Mouse (Mus musculus) CH12.LX (cell line): ENCODE measurements around the gene Snx30.

Experiments used
- CHD2 ChIP-seq: IDR thresholded peaks from 2 replicates; pipeline ENCODE4 v1.6.1; 2011; ENCODE audit warnings: low read length, improper control_type of control experiment
- CTCF ChIP-seq, 2 experiments: IDR thresholded peaks in 1 of 2; conservative IDR thresholded peaks in 1 of 2; 2 replicates each; pipeline ENCODE4 v1.5.1; 2011 to 2012; ENCODE audit warnings: low read depth in 2 of 2, low read length in 2 of 2, improper control_type of control experiment in 1 of 2, inconsistent platforms in 1 of 2, mild to moderate bottlenecking in 1 of 2, moderate library complexity in 1 of 2
- EP300 ChIP-seq: IDR thresholded peaks from 2 replicates; pipeline ENCODE4 v1.6.1; 2011; ENCODE audit warnings: low read length, improper control_type of control experiment
- GABPA ChIP-seq: IDR thresholded peaks from 2 replicates; pipeline ENCODE4 v1.6.1; 2012; ENCODE audit warnings: low read depth, low read length, improper control_type of control experiment, inconsistent platforms; ENCODE audit not compliant: insufficient replicate concordance
- HCFC1 ChIP-seq: IDR thresholded peaks from 2 replicates; pipeline ENCODE4 v1.6.1; 2012; ENCODE audit warnings: low read depth, mild to moderate bottlenecking, inconsistent platforms, low read length, improper control_type of control experiment
- MAFK ChIP-seq: IDR thresholded peaks from 2 replicates; pipeline ENCODE4 v1.6.1; 2011; ENCODE audit warnings: low read length, improper control_type of control experiment; ENCODE audit not compliant: insufficient replicate concordance
- MAX ChIP-seq: IDR thresholded peaks from 2 replicates; pipeline ENCODE4 v1.6.1; 2011; ENCODE audit warnings: low read length, improper control_type of control experiment
- MAZ ChIP-seq: IDR thresholded peaks from 2 replicates; pipeline ENCODE4 v1.6.1; 2012; ENCODE audit warnings: low read depth, mild to moderate bottlenecking, inconsistent platforms, low read length, improper control_type of control experiment, moderate library complexity
- NELFE ChIP-seq: IDR thresholded peaks from 2 replicates; pipeline ENCODE4 v1.6.1; 2011; ENCODE audit warnings: low read depth, low read length, improper control_type of control experiment
- POLR2A ChIP-seq: IDR thresholded peaks from 2 replicates; pipeline ENCODE4 v1.6.1; 2011; ENCODE audit warnings: low read depth, mild to moderate bottlenecking, improper control_type of control experiment, low read length
- RCOR1 ChIP-seq: conservative IDR thresholded peaks from 2 replicates; pipeline ENCODE4 v1.6.1; 2012; ENCODE audit warnings: low read depth, mild to moderate bottlenecking, inconsistent platforms, low read length, improper control_type of control experiment
- USF1 ChIP-seq: IDR thresholded peaks from 2 replicates; pipeline ENCODE4 v1.6.1; 2014; ENCODE audit warnings: low read depth, mild to moderate bottlenecking, inconsistent platforms, low read length, improper control_type of control experiment
- USF2 ChIP-seq: conservative IDR thresholded peaks from 2 replicates; pipeline ENCODE4 v1.6.1; 2011; ENCODE audit warnings: low read depth, low read length, improper control_type of control experiment

DNA sequence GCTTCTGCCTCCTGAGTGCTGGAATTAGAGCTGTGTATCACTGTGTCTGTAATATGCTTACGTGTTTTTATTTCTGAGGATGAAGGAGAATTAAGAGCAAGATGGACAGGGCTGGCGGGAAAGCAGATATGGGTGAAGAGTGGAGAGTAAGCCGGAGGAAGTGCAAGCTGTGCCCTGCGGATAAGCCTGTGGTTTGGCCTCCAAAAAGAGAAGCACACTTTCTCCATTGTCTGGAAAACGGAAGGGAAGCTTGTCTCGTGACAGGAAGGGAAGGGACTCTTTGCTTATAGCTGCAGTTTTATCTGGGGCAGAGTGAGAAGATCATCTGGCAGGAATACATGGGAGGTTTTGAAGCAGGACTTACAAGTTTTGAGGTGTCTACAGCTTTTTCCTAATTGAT, 58.2 kb downstream of the Snx30 start:
- TF ChIP-seq EP300, result no peak
- no peak for TF ChIP-seq MAZ
- TF ChIP-seq CTCF (conservative IDR thresholded peaks at IDR 0.05 in 1 of 2, IDR thresholded peaks at IDR 0.05 in 1 of 2; ENCODE audit: low read depth in 2 of 2, low read length in 2 of 2), result no peak
- no peak for TF ChIP-seq NELFE
- TF ChIP-seq GABPA, result no peak
- no peak for TF ChIP-seq MAX
- TF ChIP-seq MAFK, result no peak
- TF ChIP-seq POLR2A, result no peak
- TF ChIP-seq USF2, result no peak
- TF ChIP-seq CHD2, result no peak
- no peak for TF ChIP-seq RCOR1
- TF ChIP-seq HCFC1, result no peak
- TF ChIP-seq USF1, result no peak
